Mouse (Mus musculus): ENCODE measurements around the gene Mbnl2. TPM values are rescaled to one million over a fixed set of nuclear protein-coding genes. Genes with fewer than 3 reads are reported as not detected.

Mbnl2 gene
- total RNA-seq, 2 experiments from 2014 or later: 24.0 to 32.7 TPM

- ATAC-seq (replicated peaks; ENCODE audit: low FRiP score, poor library complexity, severe bottlenecking): no peak
Measured at GRCm38 (mm10) chr14:120463938-120464727, 188.7 kb downstream of the Mbnl2 start.

- ATAC-seq (replicated peaks; ENCODE audit: low FRiP score, poor library complexity, severe bottlenecking): no peak
Measured at GRCm38 (mm10) chr14:120466816-120467215, 191.3 kb downstream of the Mbnl2 start.

GRCm38 (mm10) chr14:120469126-120469790 is 193.8 kb downstream of the Mbnl2 start:
- no peak for ATAC-seq (replicated peaks; ENCODE audit: low FRiP score, poor library complexity, severe bottlenecking)

GRCm38 (mm10) chr14:120476186-120476697 is 200.8 kb downstream of the Mbnl2 start:
- no peak for ATAC-seq (replicated peaks; ENCODE audit: low FRiP score, poor library complexity, severe bottlenecking)

GRCm38 (mm10) chr14:120477288-120477981 is 202.0 kb downstream of the Mbnl2 start:
- ATAC-seq (replicated peaks; ENCODE audit: low FRiP score, poor library complexity, severe bottlenecking): peak; percentile 81

GRCm38 (mm10) chr14:120477982-120478568 is 202.6 kb downstream of the Mbnl2 start, which contains the start of gene Rap2a:
TSS of gene Rap2a (plus strand) at chr14:120478444.
- peak; percentile 77 for ATAC-seq (replicated peaks; ENCODE audit: low FRiP score, poor library complexity, severe bottlenecking)

GRCm38 (mm10) chr14:120478641-120479341 is 203.3 kb downstream of the Mbnl2 start:
- no peak for ATAC-seq (replicated peaks; ENCODE audit: low FRiP score, poor library complexity, severe bottlenecking)

- no peak for ATAC-seq (replicated peaks; ENCODE audit: low FRiP score, poor library complexity, severe bottlenecking)
Measured at GRCm38 (mm10) chr14:120480341-120480900, 205.0 kb downstream of the Mbnl2 start.

GRCm38 (mm10) chr14:120480927-120481326 is 205.5 kb downstream of the Mbnl2 start:
- no peak for ATAC-seq (replicated peaks; ENCODE audit: low FRiP score, poor library complexity, severe bottlenecking)

Other genes starting within 250 kb of the Mbnl2 start
- not detected in 2 replicates for gene Oxgr1, start 233.2 kb upstream of the Mbnl2 start, total RNA-seq (2015; ENCODE audit: low replicate concordance)
- gene Oxgr1, start 233.2 kb upstream of the Mbnl2 start, total RNA-seq (2017; ENCODE audit: low replicate concordance): not detected in 2 replicates
- 2.1 and 3.2 TPM in 2 replicates for gene Rap2a, start 202.8 kb downstream of the Mbnl2 start, total RNA-seq (2015; ENCODE audit: low replicate concordance)
- gene Rap2a, start 202.8 kb downstream of the Mbnl2 start, total RNA-seq (2017; ENCODE audit: low replicate concordance): 1.1 and 1.7 TPM in 2 replicates

Measured in erythroid progenitor cell, adult 5-6 weeks (primary cell).